Mouse (Mus musculus) intestine, postnatal 0 days (tissue): ENCODE measurements around the gene Gm10024. TPM values are rescaled to one million over a fixed set of nuclear protein-coding genes. Genes with fewer than 3 reads are reported as not detected.
"Not testable (repeated sequence)": the region's sequence is repeated elsewhere in the genome, so short reads cannot be mapped to it uniquely, and the experiment has no call there.

ENCODE experiments used
- ATAC-seq: fragments of 200-750 bp; cut with Nextera tagmentation; 2 replicates; pipeline ENCODE4 v1.8.0; 2017; ENCODE audit warnings: mild to moderate bottlenecking, moderate TSS enrichment, moderate library complexity
- H3K27ac ChIP-seq: fragments of 300-500 bp; sonication (generic); 2 replicates; pipeline ENCODE4 v1.5.1; 2014; ENCODE audit warnings: mild to moderate bottlenecking, low read depth, low read length, moderate library complexity
- H3K27me3 ChIP-seq: fragments of 300-500 bp; sonication (generic); replicated peaks from 2 replicates; pipeline ENCODE4 v1.6.1; 2014; ENCODE audit warnings: low read length, mixed read lengths; ENCODE audit not compliant: control insufficient read depth, insufficient read depth
- H3K36me3 ChIP-seq: fragments of 300-500 bp; sonication (generic); 2 replicates; pipeline ENCODE4 v1.6.1; 2014; ENCODE audit warnings: mild to moderate bottlenecking, moderate library complexity; ENCODE audit not compliant: control insufficient read depth, insufficient read depth
- H3K4me1 ChIP-seq: fragments of 300-500 bp; sonication (generic); replicated peaks from 2 replicates; pipeline ENCODE4 v1.6.1; 2014; ENCODE audit warnings: antibody characterized with exemption, low read length, mixed read lengths; ENCODE audit not compliant: control insufficient read depth, insufficient read depth
- H3K4me2 ChIP-seq: fragments of 300-500 bp; sonication (generic); replicated peaks from 2 replicates; pipeline ENCODE4 v1.6.1; 2014; ENCODE audit warnings: low read depth, mild to moderate bottlenecking, moderate library complexity
- H3K4me3 ChIP-seq: fragments of 300-500 bp; sonication (generic); 2 replicates; pipeline ENCODE4 v1.5.1; 2014; ENCODE audit warnings: low read depth, low read length
- H3K9ac ChIP-seq: fragments of 300-500 bp; sonication (generic); 2 replicates; pipeline ENCODE4 v1.6.1; 2014; ENCODE audit warnings: mild to moderate bottlenecking, low read depth, low read length
- H3K9me3 ChIP-seq: fragments of 300-500 bp; sonication (generic); 2 replicates; pipeline ENCODE4 v1.6.1; 2016; ENCODE audit warnings: mixed run types; ENCODE audit not compliant: control insufficient read depth
- CTCF ChIP-seq: sonication (generic); IDR thresholded peaks from 2 replicates; pipeline ENCODE4 v1.5.1; 2016; ENCODE audit warnings: low read depth, mild to moderate bottlenecking, control low read depth, antibody characterized with exemption, moderate library complexity
- WGBS: fragments of 180-500 bp; shearing (Covaris S2); extraction: QIAGEN DNeasy Blood & Tissue Kit; methylation state at CpG from one replicate; pipeline ENCODE4 v1.1.7; 2014; 5-methylcytosine and 5-hydroxymethylcytosine counted together
- polyA plus RNA-seq: library from polyadenylated mRNA; unstranded; fragments of >200 nt; fragmentation: Nextera tagmentation; extraction: Ambion mirVana; gene quantifications from 2 replicates; pipeline ENCODE4 v1.2.1, GENCODE M21; 2015

Gene Gm10024
- polyA plus RNA-seq, 1 experiment from 2014 or later, result not detected

DNA sequence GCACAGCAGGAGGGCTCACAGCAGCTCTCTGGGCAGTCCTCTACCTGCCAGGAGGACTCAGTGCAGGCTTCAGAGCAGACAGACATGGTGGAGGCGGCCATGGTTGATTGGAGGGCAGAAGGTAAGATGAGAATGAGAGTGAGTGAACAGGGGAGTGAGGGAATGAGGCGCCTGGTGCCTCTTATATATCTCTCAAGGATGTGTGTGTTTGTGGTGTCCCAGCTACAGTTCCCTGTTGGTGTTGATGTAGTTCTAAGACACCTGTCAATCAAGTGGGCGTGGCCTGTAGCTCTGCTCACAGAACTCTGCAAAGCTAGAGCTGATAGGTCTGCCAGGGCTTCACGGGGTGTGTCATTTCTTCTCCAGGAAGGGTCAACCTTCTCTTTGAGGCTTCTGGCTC lies 14.1 kb upstream of the Gm10024 start, which contains the start of gene Gm9508:
Gene Gm9508 (minus strand): TSS at position 101 of the 400 bp plus-strand sequence.
- ATAC-seq, result no peak
- no peak within 1 kb of the TSS for H3K9ac ChIP-seq
- WGBS, result 36% methylated on average over 4 of the region's 4 CpGs
- no peaks in the 10 kb centered on the region for H3K27me3 ChIP-seq
- no peak within 1 kb of the TSS for H3K27ac ChIP-seq
- no peaks in the 10 kb centered on the region for H3K36me3 ChIP-seq
- no peak for TF ChIP-seq CTCF
- no peaks in the 10 kb centered on the region for H3K4me1 ChIP-seq
- no peak within 1 kb of the TSS for H3K4me2 ChIP-seq
- 0 out of 2 replicates have a peak, but pooled peaks cover 4% of the 10 kb centered on the region for H3K9me3 ChIP-seq
- H3K4me3 ChIP-seq, result no peak within 1 kb of the TSS

DNA sequence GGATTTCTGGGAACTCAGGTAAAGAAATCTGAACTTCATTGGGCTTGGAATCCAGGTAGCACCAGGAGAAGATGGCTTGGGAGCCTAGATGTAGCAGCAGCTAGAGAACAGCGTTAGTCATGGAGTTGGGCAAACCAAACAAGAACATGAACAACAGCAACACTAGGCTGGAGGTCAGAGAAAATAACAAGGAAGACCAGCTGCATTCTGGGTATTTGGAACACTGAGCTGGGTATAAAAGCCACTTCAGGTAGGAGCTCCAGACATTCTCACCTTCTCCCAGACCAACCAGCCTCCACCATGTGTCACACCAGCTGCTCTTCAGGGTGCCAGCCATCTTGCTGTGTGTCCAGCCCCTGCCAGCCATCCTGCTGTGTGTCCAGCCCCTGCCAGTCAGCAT lies 4.9 kb upstream of the Gm10024 start, which contains the start of gene Gm10272:
Gene Gm10272 (plus strand): TSS at position 301 of the 400 bp plus-strand sequence.
- whole genome bisulfite sequencing, result 100% methylated on average over 1 of the region's 1 CpGs
- Histone ChIP-seq H3K4me2 (no peak within 1 kb of the TSS), H3K27me3 (no peaks in the 10 kb centered on the region), H3K36me3 (no peaks in the 10 kb centered on the region), H3K4me3 (no peak within 1 kb of the TSS), H3K9me3 (no peaks in the 10 kb centered on the region), H3K4me1 (no peaks in the 10 kb centered on the region), H3K9ac (no peak within 1 kb of the TSS), H3K27ac (no peak within 1 kb of the TSS)
- ATAC-seq, result no peak
- TF ChIP-seq CTCF, result no peak

DNA sequence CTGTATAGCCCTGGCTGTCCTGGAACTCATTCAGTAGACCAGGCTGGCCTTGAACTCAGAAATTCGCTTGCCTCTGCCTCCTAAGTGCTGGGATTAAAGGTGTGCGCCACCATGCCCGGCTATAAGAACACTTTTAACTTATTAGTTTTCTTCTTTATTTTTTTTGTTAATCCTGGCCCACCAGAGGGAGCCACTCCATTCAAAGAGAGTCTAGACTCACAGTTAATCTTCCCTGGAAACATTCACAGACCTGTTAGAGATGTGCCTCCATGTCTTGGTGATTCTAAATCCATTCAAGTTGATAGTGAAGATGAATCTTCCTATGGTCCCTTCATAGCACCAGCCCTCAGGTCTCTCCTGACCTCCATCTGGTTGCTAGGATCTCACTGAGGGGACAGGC lies 1.4 kb upstream of the Gm10024 start:
- H3K4me1 ChIP-seq, result no peaks in the 10 kb centered on the region
- 66% methylated on average over 3 of the region's 3 CpGs for WGBS
- TF ChIP-seq CTCF, result no peak
- no peaks in the 10 kb centered on the region for H3K9me3 ChIP-seq
- no peak overlapping the region for H3K4me2 ChIP-seq
- no peaks in the 10 kb centered on the region for H3K27me3 ChIP-seq
- no peaks in the 10 kb centered on the region for H3K36me3 ChIP-seq
- no peak for ATAC-seq
- H3K9ac ChIP-seq, result no peak overlapping the region
- no peak overlapping the region for H3K27ac ChIP-seq
- H3K4me3 ChIP-seq, result no peak overlapping the region

- ATAC-seq, result no peak
- no peaks in the 10 kb centered on the region for H3K27me3 ChIP-seq
- WGBS, result 56% methylated on average over 4 of the region's 4 CpGs
- H3K4me3 ChIP-seq, result no peak overlapping the region
- no peak overlapping the region for H3K27ac ChIP-seq
- TF ChIP-seq CTCF, result no peak
- no peak overlapping the region for H3K4me2 ChIP-seq
- no peak overlapping the region for H3K9ac ChIP-seq
- no peaks in the 10 kb centered on the region for H3K9me3 ChIP-seq
- H3K36me3 ChIP-seq, result no peaks in the 10 kb centered on the region
- no peaks in the 10 kb centered on the region for H3K4me1 ChIP-seq
These were observed 2.5 kb downstream of the Gm10024 start for GRCm38 (mm10) chr10:77713734-77714133.

GRCm38 (mm10) chr10:77715507-77715906 lies 4.2 kb downstream of the Gm10024 start, which contains the start of gene Gm10142:
Gene Gm10142 (plus strand): TSS chr10:77715807.
- Histone ChIP-seq H3K4me3 (no peak within 1 kb of the TSS), H3K27me3 (no peaks in the 10 kb centered on the region), H3K36me3 (no peaks in the 10 kb centered on the region), H3K9ac (no peak within 1 kb of the TSS), H3K4me1 (no peaks in the 10 kb centered on the region), H3K4me2 (no peak within 1 kb of the TSS), H3K9me3 (no peaks in the 10 kb centered on the region), H3K27ac (no peak within 1 kb of the TSS)
- no peak for TF ChIP-seq CTCF
- ATAC-seq, result no peak
- WGBS, result 85% methylated on average over 1 of the region's 1 CpGs

DNA sequence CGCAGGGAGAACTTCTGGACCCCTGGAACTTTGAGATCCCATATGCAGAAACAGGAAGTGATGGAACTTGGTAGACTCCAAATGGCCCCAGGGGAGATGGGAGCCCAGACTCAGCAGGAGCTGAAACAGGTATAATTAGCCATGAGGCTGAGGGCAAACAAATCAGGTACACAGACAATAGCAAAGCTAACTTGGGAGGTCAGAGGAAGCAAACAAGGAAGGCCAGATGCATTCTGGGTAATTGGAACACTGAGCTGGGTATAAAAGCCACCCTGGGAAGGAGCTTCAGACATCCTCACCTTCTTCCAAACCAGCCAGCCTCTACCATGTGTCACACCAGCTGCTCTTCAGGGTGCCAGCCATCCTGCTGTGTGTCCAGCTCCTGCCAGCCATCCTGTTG lies 9.0 kb downstream of the Gm10024 start, which contains the start of gene Krtap12-1:
Gene Krtap12-1 (plus strand): TSS at position 301 of the 400 bp plus-strand sequence.
- not testable (repeated sequence) for ATAC-seq, H3K4me3 ChIP-seq, H3K36me3 ChIP-seq, H3K4me2 ChIP-seq, H3K4me1 ChIP-seq, H3K9ac ChIP-seq, H3K27me3 ChIP-seq, H3K27ac ChIP-seq, H3K9me3 ChIP-seq
- WGBS, result 83% methylated on average over 1 of the region's 1 CpGs

DNA sequence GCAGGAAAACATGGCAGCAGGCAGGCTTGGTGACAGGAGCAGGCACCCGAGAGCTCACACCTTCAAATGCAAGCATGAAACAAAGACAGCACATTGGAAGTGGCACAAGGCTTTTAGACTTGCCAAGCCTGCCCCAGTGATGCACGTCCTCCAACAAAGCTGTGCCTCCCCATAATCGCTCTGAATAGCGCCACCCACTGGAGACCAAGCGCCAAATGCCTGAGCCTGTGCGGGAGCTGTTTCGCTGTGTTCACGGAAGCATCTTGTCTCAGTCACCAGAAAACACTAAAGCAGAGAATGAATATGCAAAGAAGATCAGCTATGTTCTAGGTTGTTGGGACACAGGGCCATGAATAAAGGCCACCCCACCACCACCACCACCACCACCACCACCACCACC lies 13.6 kb downstream of the Gm10024 start:
- no peak overlapping the region for H3K4me2 ChIP-seq
- no peaks in the 10 kb centered on the region for H3K4me1 ChIP-seq
- no peaks in the 10 kb centered on the region for H3K36me3 ChIP-seq
- no peak overlapping the region for H3K4me3 ChIP-seq
- no peak overlapping the region for H3K27ac ChIP-seq
- 79% methylated on average over 8 of the region's 8 CpGs for WGBS
- H3K27me3 ChIP-seq, result no peaks in the 10 kb centered on the region
- H3K9me3 ChIP-seq, result no peaks in the 10 kb centered on the region
- no peak for ATAC-seq
- peak; percentile 31 for TF ChIP-seq CTCF
- no peak overlapping the region for H3K9ac ChIP-seq
